Mouse (Mus musculus) lung, postnatal 0 days (tissue): ENCODE measurements at regions not wholly inside any gene's neighbourhood (a gene's known extent, or its start where the extent isn't known, plus 50 kb on each side); places are given as distances from the start of the nearest gene placed in this dataset.

Experiments used
- ATAC-seq: fragments of 200-750 bp; cut with Nextera tagmentation; 2 replicates; pipeline ENCODE4 v1.8.0; 2017; ENCODE audit warnings: moderate library complexity
- DNase-seq: peaks from one replicate; pipeline ENCODE4 v3.0.0-alpha.2; 2016; ENCODE audit warnings: low spot score
- H3K27ac ChIP-seq: fragments of 300-500 bp; sonication (generic); 2 replicates; pipeline ENCODE4 v1.5.1; 2014; ENCODE audit warnings: antibody characterized with exemption, mild to moderate bottlenecking, low read length, mixed read lengths
- H3K27me3 ChIP-seq: fragments of 300-500 bp; sonication (generic); replicated peaks from 2 replicates; pipeline ENCODE4 v1.6.1; 2014; ENCODE audit warnings: low read length, mixed read lengths; ENCODE audit not compliant: insufficient read depth
- H3K36me3 ChIP-seq: fragments of 300-500 bp; sonication (generic); 2 replicates; pipeline ENCODE4 v1.6.1; 2014; ENCODE audit warnings: low read length, mixed read lengths; ENCODE audit not compliant: insufficient read depth
- H3K4me1 ChIP-seq: fragments of 300-500 bp; sonication (generic); 2 replicates; pipeline ENCODE4 v1.6.1; 2014; ENCODE audit warnings: antibody characterized with exemption, low read depth, low read length, mixed read lengths; ENCODE audit not compliant: insufficient read depth
- H3K4me2 ChIP-seq: fragments of 300-500 bp; sonication (generic); replicated peaks from 2 replicates; pipeline ENCODE4 v1.6.1; 2014; ENCODE audit warnings: low read depth, mild to moderate bottlenecking, low read length, moderate library complexity, mixed read lengths
- H3K4me3 ChIP-seq: fragments of 300-500 bp; sonication (generic); 2 replicates; pipeline ENCODE4 v1.5.1; 2014; ENCODE audit warnings: low read depth, low read length
- H3K9ac ChIP-seq: fragments of 300-500 bp; sonication (generic); replicated peaks from 2 replicates; pipeline ENCODE4 v1.6.1; 2014; ENCODE audit warnings: low read depth, mild to moderate bottlenecking
- H3K9me3 ChIP-seq: fragments of 300-500 bp; sonication (generic); 2 replicates; pipeline ENCODE4 v1.6.1; 2016; ENCODE audit warnings: low read length, mixed read lengths
- CTCF ChIP-seq: IDR thresholded peaks from 2 replicates; pipeline ENCODE4 v1.5.1; 2016; ENCODE audit warnings: antibody characterized with exemption, mild to moderate bottlenecking
- EP300 ChIP-seq: IDR thresholded peaks from 2 replicates; pipeline ENCODE4 v1.6.1; 2016; ENCODE audit warnings: antibody characterized with exemption, mild to moderate bottlenecking, control low read depth
- WGBS: fragments of 180-500 bp; shearing (Covaris S2); extraction: QIAGEN DNeasy Blood & Tissue Kit; methylation state at CpG from one replicate; pipeline ENCODE4 v1.1.7; 2014; 5-methylcytosine and 5-hydroxymethylcytosine counted together

- TF ChIP-seq CTCF (no peak), EP300 (no peak)
- WGBS, result 85% methylated on average over 3 of the region's 3 CpGs
- no peak overlapping the region for H3K4me2 ChIP-seq
- H3K9ac ChIP-seq, result no peak overlapping the region
- H3K27me3 ChIP-seq, result no peaks in the 10 kb centered on the region
- H3K4me3 ChIP-seq, result no peak overlapping the region
- H3K36me3 ChIP-seq, result no peaks in the 10 kb centered on the region
- H3K9me3 ChIP-seq, result no peaks in the 10 kb centered on the region
- no peak overlapping the region for H3K27ac ChIP-seq
- H3K4me1 ChIP-seq, result no peaks in the 10 kb centered on the region
- DNase-seq, result no peak
- no peak for ATAC-seq
These were observed 616.0 kb downstream of the Ryr2 start for GRCm38 (mm10) chr13:11490766-11491165.

- WGBS, result 26% methylated on average over 1 of the region's 1 CpGs
- H3K4me1 ChIP-seq, result no peaks in the 10 kb centered on the region
- no peaks in the 10 kb centered on the region for H3K36me3 ChIP-seq
- ATAC-seq (no peak), DNase-seq (no peak)
- no peak overlapping the region for H3K4me2 ChIP-seq
- no peak overlapping the region for H3K9ac ChIP-seq
- H3K4me3 ChIP-seq, result no peak overlapping the region
- H3K27me3 ChIP-seq, result no peaks in the 10 kb centered on the region
- TF ChIP-seq CTCF, result no peak
- no peak for TF ChIP-seq EP300
- no peak overlapping the region for H3K27ac ChIP-seq
- no peaks in the 10 kb centered on the region for H3K9me3 ChIP-seq
These were observed 623.6 kb downstream of the Ryr2 start for GRCm38 (mm10) chr13:11483142-11483541.

GRCm38 (mm10) chr13:11482701-11483100 lies 624.0 kb downstream of the Ryr2 start:
- no peak overlapping the region for H3K4me3 ChIP-seq
- no peak overlapping the region for H3K27ac ChIP-seq
- no peaks in the 10 kb centered on the region for H3K4me1 ChIP-seq
- TF ChIP-seq EP300 (no peak), CTCF (no peak)
- ATAC-seq (no peak), DNase-seq (no peak)
- H3K36me3 ChIP-seq, result no peaks in the 10 kb centered on the region
- WGBS, result 40% methylated on average over 3 of the region's 3 CpGs
- no peak overlapping the region for H3K4me2 ChIP-seq
- H3K27me3 ChIP-seq, result no peaks in the 10 kb centered on the region
- no peaks in the 10 kb centered on the region for H3K9me3 ChIP-seq
- no peak overlapping the region for H3K9ac ChIP-seq

GRCm38 (mm10) chr13:11460251-11460650 lies 646.5 kb downstream of the Ryr2 start:
- ATAC-seq (no peak), DNase-seq (no peak)
- WGBS, result 75% methylated on average over 2 of the region's 2 CpGs
- H3K9me3 ChIP-seq, result no peaks in the 10 kb centered on the region
- H3K27ac ChIP-seq, result no peak overlapping the region
- no peaks in the 10 kb centered on the region for H3K4me1 ChIP-seq
- H3K27me3 ChIP-seq, result no peaks in the 10 kb centered on the region
- TF ChIP-seq EP300 (no peak), CTCF (no peak)
- H3K4me2 ChIP-seq, result no peak overlapping the region
- H3K4me3 ChIP-seq, result no peak overlapping the region
- H3K36me3 ChIP-seq, result no peaks in the 10 kb centered on the region
- H3K9ac ChIP-seq, result no peak overlapping the region

- Histone ChIP-seq H3K4me3 (no peak overlapping the region), H3K9ac (no peak overlapping the region), H3K27ac (no peak overlapping the region), H3K4me2 (no peak overlapping the region), H3K9me3 (no peaks in the 10 kb centered on the region), H3K36me3 (no peaks in the 10 kb centered on the region), H3K27me3 (no peaks in the 10 kb centered on the region), H3K4me1 (no peaks in the 10 kb centered on the region)
- 62% methylated on average over 3 of the region's 3 CpGs for whole genome bisulfite sequencing
- ATAC-seq (no peak), DNase-seq (no peak)
- no peak for TF ChIP-seq EP300
- no peak for TF ChIP-seq CTCF
These were observed 651.6 kb downstream of the Ryr2 start for GRCm38 (mm10) chr13:11455113-11455512.

- H3K27ac ChIP-seq, result no peak overlapping the region
- no peak overlapping the region for H3K9ac ChIP-seq
- ATAC-seq, result no peak
- H3K4me3 ChIP-seq, result no peak overlapping the region
- no peaks in the 10 kb centered on the region for H3K9me3 ChIP-seq
- H3K4me1 ChIP-seq, result no peaks in the 10 kb centered on the region
- no peak for TF ChIP-seq CTCF
- TF ChIP-seq EP300, result no peak
- 66% methylated on average over 2 of the region's 2 CpGs for WGBS
- no peaks in the 10 kb centered on the region for H3K27me3 ChIP-seq
- no peaks in the 10 kb centered on the region for H3K36me3 ChIP-seq
- DNase-seq, result no peak
- no peak overlapping the region for H3K4me2 ChIP-seq
These were observed 654.3 kb downstream of the Ryr2 start for GRCm38 (mm10) chr13:11452448-11452847.
